Mouse (Mus musculus) lung, postnatal 36 days (tissue): ENCODE measurements around the gene Cxcl14.

Experiments
- DNase-seq: peaks from one replicate; pipeline ENCODE4 v3.0.0; 2022; ENCODE audit warnings: mixed read lengths

The Cxcl14 gene

GRCm38 (mm10) chr13:56288601-56289000 lies 7.8 kb downstream of the Cxcl14 start:
- DNase-seq = no peak

- no peak for DNase-seq
Observed at GRCm38 (mm10) chr13:56287091-56287490, 9.3 kb downstream of the Cxcl14 start.

GRCm38 (mm10) chr13:56283321-56283720 lies 13.0 kb downstream of the Cxcl14 start:
- no peak for DNase-seq

- no peak for DNase-seq
Observed at GRCm38 (mm10) chr13:56280356-56280755, 16.0 kb downstream of the Cxcl14 start.

- DNase-seq = peak; percentile 84
Observed at GRCm38 (mm10) chr13:56279439-56279838, 16.9 kb downstream of the Cxcl14 start.

GRCm38 (mm10) chr13:56275171-56275570 lies 21.2 kb downstream of the Cxcl14 start:
- no peak for DNase-seq

- no peak for DNase-seq
Observed at GRCm38 (mm10) chr13:56270124-56270523, 26.2 kb downstream of the Cxcl14 start.

GRCm38 (mm10) chr13:56267396-56267795 lies 29.0 kb downstream of the Cxcl14 start:
- no peak for DNase-seq

GRCm38 (mm10) chr13:56266435-56266834 lies 29.9 kb downstream of the Cxcl14 start:
- DNase-seq = peak; percentile 46

GRCm38 (mm10) chr13:56265661-56266060 lies 30.7 kb downstream of the Cxcl14 start:
- no peak for DNase-seq

GRCm38 (mm10) chr13:56262269-56262668 lies 34.1 kb downstream of the Cxcl14 start:
- DNase-seq = no peak

GRCm38 (mm10) chr13:56260344-56260780 lies 36.0 kb downstream of the Cxcl14 start:
- no peak for DNase-seq

- no peak for DNase-seq
Observed at GRCm38 (mm10) chr13:56259926-56260250, 36.5 kb downstream of the Cxcl14 start.

- DNase-seq = no peak
Observed at GRCm38 (mm10) chr13:56259021-56259925, 37.1 kb downstream of the Cxcl14 start.

- DNase-seq = no peak
Observed at GRCm38 (mm10) chr13:56258196-56259020, 37.9 kb downstream of the Cxcl14 start.

- DNase-seq = no peak
Observed at GRCm38 (mm10) chr13:56257469-56258153, 38.7 kb downstream of the Cxcl14 start.

GRCm38 (mm10) chr13:56256716-56257299 lies 39.5 kb downstream of the Cxcl14 start:
- no peak for DNase-seq

- no peak for DNase-seq
Observed at GRCm38 (mm10) chr13:56253379-56253778, 43.0 kb downstream of the Cxcl14 start.

- no peak for DNase-seq
Observed at GRCm38 (mm10) chr13:56252783-56253182, 43.6 kb downstream of the Cxcl14 start.

GRCm38 (mm10) chr13:56251924-56252619 lies 44.3 kb downstream of the Cxcl14 start, which contains the start of gene Neurog1:
Gene Neurog1 (minus strand): TSS chr13:56252163.
- DNase-seq = no peak

GRCm38 (mm10) chr13:56251176-56251923 lies 45.0 kb downstream of the Cxcl14 start:
- DNase-seq = no peak
